Mouse (Mus musculus): ENCODE results near the gene Ppp1r14a.

- no peak for TF ChIP-seq POLR2A (IDR thresholded peaks at IDR 0.05; ENCODE audit: control insufficient read depth in 1 of 2, insufficient read depth in 1 of 2, low read depth in 1 of 2, low read length in 2 of 2, poor library complexity in 1 of 2)
- no peak for TF ChIP-seq UBTF (IDR thresholded peaks at IDR 0.05; ENCODE audit: borderline replicate concordance, insufficient read depth, low read depth, low read length)
- no peak for TF ChIP-seq ZC3H11A (IDR thresholded peaks at IDR 0.05; ENCODE audit: low read depth, low read length)
- TF ChIP-seq GABPA (IDR thresholded peaks at IDR 0.05; ENCODE audit: low read depth, low read length) = no peak
- TF ChIP-seq ELF1 (IDR thresholded peaks at IDR 0.05; ENCODE audit: low read depth, low read length) = no peak
- TF ChIP-seq EP300 (IDR thresholded peaks at IDR 0.05; ENCODE audit: low read depth in 1 of 2, low read length in 2 of 2) = no peak
- no peak for TF ChIP-seq ZMIZ1 (IDR thresholded peaks at IDR 0.05; ENCODE audit: low read depth, low read length)
- no peak for TF ChIP-seq CTCF (IDR thresholded peaks at IDR 0.05 in 2 of 3, conservative IDR thresholded peaks at IDR 0.05 in 1 of 3; ENCODE audit: control insufficient read depth in 1 of 3, insufficient read depth in 1 of 3, low read depth in 2 of 3, low read length in 3 of 3, poor library complexity in 1 of 3, severe bottlenecking in 1 of 3)
- TF ChIP-seq GATA1 (IDR thresholded peaks at IDR 0.05; ENCODE audit: low read depth, low read length) = no peak
Observed at GRCm38 (mm10) chr7:29257368-29257767, 31.7 kb upstream of the Ppp1r14a start.

Data from MEL (cell line).